Mouse (Mus musculus) kidney, adult 2 months (tissue): ENCODE measurements at regions not wholly inside any gene's neighbourhood (a gene's known extent, or its start where the extent isn't known, plus 50 kb on each side); places are given as distances from the start of the nearest gene placed in this dataset.

ENCODE experiments used
- DNase-seq: peaks from one replicate; pipeline ENCODE4 v3.0.0; 2021
- H3K27ac ChIP-seq: fragments of 200-500 bp; 2 replicates; pipeline ENCODE4 v1.5.1; 2012; ENCODE audit warnings: low read depth, low read length, control low read depth, inconsistent platforms; ENCODE audit not compliant: insufficient read depth
- H3K27me3 ChIP-seq: fragments of 200-500 bp; replicated peaks from 2 replicates; pipeline ENCODE4 v1.6.1; 2012; ENCODE audit warnings: mild to moderate bottlenecking, moderate library complexity, low read length, inconsistent platforms; ENCODE audit not compliant: control insufficient read depth, insufficient read depth
- H3K36me3 ChIP-seq: fragments of 200-500 bp; 2 replicates; pipeline ENCODE4 v1.6.1; 2012; ENCODE audit warnings: mild to moderate bottlenecking, moderate library complexity, low read length, inconsistent platforms; ENCODE audit not compliant: control insufficient read depth, insufficient read depth
- H3K4me1 ChIP-seq: fragments of 200-500 bp; 2 replicates; pipeline ENCODE4 v1.6.1; 2011; ENCODE audit warnings: low read length; ENCODE audit not compliant: control insufficient read depth, insufficient read depth
- H3K4me3 ChIP-seq: fragments of 200-500 bp; 2 replicates; pipeline ENCODE4 v1.5.1; 2011; ENCODE audit warnings: mild to moderate bottlenecking, low read depth, low read length, control low read depth; ENCODE audit not compliant: insufficient read depth
- CTCF ChIP-seq: fragments of 200-500 bp; conservative IDR thresholded peaks from 2 replicates; pipeline ENCODE4 v1.5.1; 2011; ENCODE audit warnings: low read depth, mild to moderate bottlenecking, control low read depth, low read length, moderate library complexity, mixed read lengths; ENCODE audit not compliant: insufficient read depth, insufficient read length
- POLR2A ChIP-seq: fragments of 200-500 bp; IDR thresholded peaks from one replicate; pipeline ENCODE4 v1.6.1; 2011; ENCODE audit warnings: low read depth, low read length, control low read depth
- WGBS: fragments of 180-500 bp; shearing (Covaris S2); methylation state at CpG from one replicate; pipeline ENCODE4 v1.1.7; 2018; 5-methylcytosine and 5-hydroxymethylcytosine counted together

- no peaks in the 10 kb centered on the region for H3K36me3 ChIP-seq
- 72% methylated on average over 7 of the region's 7 CpGs for WGBS
- no peak for DNase-seq
- no peaks in the 10 kb centered on the region for H3K27me3 ChIP-seq
- TF ChIP-seq CTCF, result no peak
- no peak for TF ChIP-seq POLR2A
- H3K4me1 ChIP-seq, result 0 out of 2 replicates have a peak, but pooled peaks cover 4% of the 10 kb centered on the region
- no peak overlapping the region for H3K27ac ChIP-seq
- no peak overlapping the region for H3K4me3 ChIP-seq
These were observed 51.5 kb upstream of the Stmnd1 start for GRCm38 (mm10) chr13:46222031-46222430.

- H3K27me3 ChIP-seq, result no peaks in the 10 kb centered on the region
- TF ChIP-seq CTCF, result no peak
- no peak for TF ChIP-seq POLR2A
- H3K4me1 ChIP-seq, result 0 out of 2 replicates have a peak, but pooled peaks cover 4% of the 10 kb centered on the region
- peak; percentile 79 for DNase-seq
- H3K4me3 ChIP-seq, result no peak overlapping the region
- H3K27ac ChIP-seq, result no peak overlapping the region
- 35% methylated on average over 20 of the region's 20 CpGs for WGBS
- H3K36me3 ChIP-seq, result no peaks in the 10 kb centered on the region
These were observed 55.3 kb upstream of the Stmnd1 start for GRCm38 (mm10) chr13:46218101-46218701.

- WGBS, result 46% methylated on average over 9 of the region's 9 CpGs
- TF ChIP-seq CTCF, result no peak
These were observed 56.3 kb upstream of the Stmnd1 start for GRCm38 (mm10) chr13:46216954-46217838.

GRCm38 (mm10) chr13:46203551-46203950 is 70.0 kb upstream of the Stmnd1 start:
- no peak overlapping the region for H3K27ac ChIP-seq
- 79% methylated on average over 3 of the region's 3 CpGs for WGBS

More at GRCm38 (mm10) chr13:46216954-46217838, 56.3 kb upstream of the Stmnd1 start:
- H3K27me3 ChIP-seq, result no peaks in the 10 kb centered on the region
- no peak overlapping the region for H3K27ac ChIP-seq
- H3K4me1 ChIP-seq, result 0 out of 2 replicates have a peak, but pooled peaks cover 4% of the 10 kb centered on the region
- H3K36me3 ChIP-seq, result no peaks in the 10 kb centered on the region
- no peak overlapping the region for H3K4me3 ChIP-seq
- no peak for DNase-seq

GRCm38 (mm10) chr13:46202586-46202985 is 70.9 kb upstream of the Stmnd1 start:
- TF ChIP-seq CTCF, result no peak
- no peak for TF ChIP-seq POLR2A
- Histone ChIP-seq H3K36me3 (no peaks in the 10 kb centered on the region), H3K27me3 (no peaks in the 10 kb centered on the region), H3K27ac (no peak overlapping the region), H3K4me3 (no peak overlapping the region), H3K4me1 (no peaks in the 10 kb centered on the region)
- no peak for DNase-seq
- WGBS, result 70% methylated on average over 6 of the region's 6 CpGs

More at GRCm38 (mm10) chr13:46203551-46203950, 70.0 kb upstream of the Stmnd1 start:
- TF ChIP-seq CTCF, result no peak
- TF ChIP-seq POLR2A, result no peak
- no peak for DNase-seq
- Histone ChIP-seq H3K4me1 (no peaks in the 10 kb centered on the region), H3K27me3 (no peaks in the 10 kb centered on the region), H3K36me3 (no peaks in the 10 kb centered on the region), H3K4me3 (no peak overlapping the region)

- 89% methylated on average over 14 of the region's 14 CpGs for WGBS
- TF ChIP-seq CTCF (no peak), POLR2A (no peak)
- H3K4me3 ChIP-seq, result no peak overlapping the region
- no peak overlapping the region for H3K27ac ChIP-seq
- H3K36me3 ChIP-seq, result no peaks in the 10 kb centered on the region
- no peaks in the 10 kb centered on the region for H3K4me1 ChIP-seq
- no peak for DNase-seq
- no peaks in the 10 kb centered on the region for H3K27me3 ChIP-seq
These were observed 72.4 kb upstream of the Stmnd1 start for GRCm38 (mm10) chr13:46201029-46201599.

GRCm38 (mm10) chr13:46193131-46193530 is 80.4 kb upstream of the Stmnd1 start:
- H3K36me3 ChIP-seq, result no peaks in the 10 kb centered on the region
- H3K4me1 ChIP-seq, result no peaks in the 10 kb centered on the region
- H3K27me3 ChIP-seq, result no peaks in the 10 kb centered on the region
- no peak for TF ChIP-seq POLR2A
- TF ChIP-seq CTCF, result no peak
- no peak overlapping the region for H3K27ac ChIP-seq
- 97% methylated on average over 1 of the region's 1 CpGs for WGBS
- no peak for DNase-seq
- no peak overlapping the region for H3K4me3 ChIP-seq
